Mouse (Mus musculus) macrophage (primary cell): ENCODE data around the gene Armc9. TPM values are rescaled to one million over a fixed set of nuclear protein-coding genes. Genes with fewer than 3 reads are reported as not detected.
A peak's percentile ranks its signal among the peaks of the same experiment; 100 is the strongest.

Experiments
- H3K27ac ChIP-seq: fragments of 350-480 bp; formaldehyde crosslinking; 2 replicates; pipeline ENCODE4 v1.9.0; 2021
- H3K36me3 ChIP-seq: fragments of 350-480 bp; formaldehyde crosslinking; 2 replicates; pipeline ENCODE4 v1.9.0; 2021; ENCODE audit errors: inconsistent target
- H3K4me3 ChIP-seq: fragments of 350-480 bp; formaldehyde crosslinking; 2 replicates; pipeline ENCODE4 v1.9.0; 2021; ENCODE audit errors: inconsistent target
- H3K79me2 ChIP-seq: fragments of 350-480 bp; formaldehyde crosslinking; 2 replicates; pipeline ENCODE4 v1.9.0; 2021; ENCODE audit errors: inconsistent target
- WGBS: methylation state at CpG from one replicate; pipeline ENCODE4 v1.1.7; 2026; ENCODE audit warnings: inconsistent platforms; ENCODE audit not compliant: missing documents; 5-methylcytosine and 5-hydroxymethylcytosine counted together
- polyA plus RNA-seq: library from polyadenylated mRNA; stranded (reverse); fragments of 250-400 nt; gene quantifications from 3 replicates; pipeline ENCODE4 v1.2.4, GENCODE M21; 2018; ENCODE audit warnings: inconsistent platforms

Gene Armc9
- polyA plus RNA-seq, 1 experiment from 2014 or later, result 3.2 TPM

DNA sequence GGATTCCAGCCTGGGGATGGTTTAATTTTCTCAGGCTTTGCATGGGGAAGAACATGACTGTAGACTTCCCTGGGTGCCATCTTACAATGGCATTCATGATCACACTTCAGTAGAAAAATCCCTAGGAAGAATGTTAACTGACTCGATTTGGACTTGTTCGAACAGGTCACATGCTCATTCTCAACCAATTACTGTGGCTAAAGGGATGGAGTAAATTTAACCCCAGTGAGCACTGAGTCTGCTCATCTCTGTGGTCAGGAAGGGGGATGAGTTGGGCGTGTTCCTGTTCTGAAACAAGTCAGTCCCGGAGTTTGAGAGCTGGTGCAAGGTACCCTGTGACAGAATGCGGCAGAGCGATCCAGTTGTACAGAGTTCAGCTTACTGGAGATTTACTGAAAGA is 3.7 kb upstream of the Armc9 start:
- H3K4me3 ChIP-seq, result no peak overlapping the region
- H3K27ac ChIP-seq, result no peak overlapping the region
- no peaks in the 10 kb centered on the region for H3K36me3 ChIP-seq
- WGBS, result 62% methylated on average over 6 of the region's 6 CpGs
- no peaks in the 10 kb centered on the region for H3K79me2 ChIP-seq

DNA sequence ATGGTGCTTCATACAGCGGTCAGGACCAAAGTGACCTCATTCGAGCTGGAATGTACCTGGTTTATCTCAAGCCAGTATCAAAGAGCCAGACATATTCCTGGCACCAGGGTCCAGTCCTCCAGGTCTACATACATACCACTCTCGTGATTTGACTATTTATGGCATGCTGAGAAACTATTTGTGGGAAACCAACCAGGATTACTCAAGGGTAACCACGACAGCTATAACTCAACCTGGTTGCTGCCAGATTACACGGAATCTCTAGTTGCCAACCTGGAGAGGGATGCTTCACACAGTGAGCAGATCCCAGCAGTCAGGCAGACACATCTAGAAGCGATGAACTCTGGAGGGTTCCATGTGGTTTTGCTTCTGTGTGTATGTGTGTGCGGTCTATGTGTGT is 3.2 kb upstream of the Armc9 start:
- no peaks in the 10 kb centered on the region for H3K36me3 ChIP-seq
- no peak overlapping the region for H3K4me3 ChIP-seq
- no peak overlapping the region for H3K27ac ChIP-seq
- WGBS, result 72% methylated on average over 7 of the region's 7 CpGs
- H3K79me2 ChIP-seq, result no peaks in the 10 kb centered on the region

DNA sequence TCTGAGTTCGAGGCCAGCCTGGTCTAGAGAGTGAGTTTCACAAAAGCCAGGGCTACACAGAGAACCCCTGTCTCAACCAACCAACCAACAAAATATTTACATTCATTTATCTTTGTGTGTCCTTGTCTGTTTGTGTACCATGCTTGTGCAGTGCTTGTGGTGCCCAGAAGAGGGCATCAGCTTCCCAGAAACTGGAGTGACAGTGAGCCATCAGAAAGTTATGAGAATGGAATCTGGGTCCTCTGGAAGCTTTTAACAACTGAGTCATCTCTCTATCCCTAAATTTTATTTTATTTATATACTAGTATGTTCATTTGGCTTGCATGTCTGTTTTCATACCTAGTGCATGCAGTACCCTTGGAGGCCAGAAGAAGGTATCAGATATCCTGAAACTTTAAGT is 2.0 kb upstream of the Armc9 start:
- Histone ChIP-seq H3K36me3 (no peaks in the 10 kb centered on the region), H3K27ac (no peak overlapping the region), H3K79me2 (no peaks in the 10 kb centered on the region), H3K4me3 (no peak overlapping the region)
- 93% methylated on average over 1 of the region's 1 CpGs for WGBS

DNA sequence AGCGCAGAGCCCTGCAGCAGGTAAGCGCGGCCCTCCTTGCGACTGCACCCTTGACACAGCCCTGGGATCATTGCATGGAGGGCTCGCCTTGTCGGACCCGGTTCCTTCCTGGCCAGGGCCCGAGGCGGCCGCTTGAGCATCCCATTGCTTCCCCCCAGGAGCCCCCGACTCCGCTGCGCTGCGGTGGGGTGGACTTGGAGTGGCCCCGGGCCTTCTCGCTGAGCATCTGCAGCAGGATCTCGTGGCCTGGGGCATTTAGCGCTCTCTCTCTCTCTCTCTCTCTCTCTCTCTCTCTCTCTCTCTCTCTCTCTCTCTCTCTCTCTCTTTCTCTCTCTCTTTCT is 214 bp downstream of the Armc9 start:
- H3K36me3 ChIP-seq, result no peaks in the 10 kb centered on the region
- no peaks in the 10 kb centered on the region for H3K79me2 ChIP-seq
- H3K27ac ChIP-seq, result no peak overlapping the region
- WGBS, result 0% methylated on average over 17 of the region's 18 CpGs
- peak overlapping the region; percentile 55 for H3K4me3 ChIP-seq

DNA sequence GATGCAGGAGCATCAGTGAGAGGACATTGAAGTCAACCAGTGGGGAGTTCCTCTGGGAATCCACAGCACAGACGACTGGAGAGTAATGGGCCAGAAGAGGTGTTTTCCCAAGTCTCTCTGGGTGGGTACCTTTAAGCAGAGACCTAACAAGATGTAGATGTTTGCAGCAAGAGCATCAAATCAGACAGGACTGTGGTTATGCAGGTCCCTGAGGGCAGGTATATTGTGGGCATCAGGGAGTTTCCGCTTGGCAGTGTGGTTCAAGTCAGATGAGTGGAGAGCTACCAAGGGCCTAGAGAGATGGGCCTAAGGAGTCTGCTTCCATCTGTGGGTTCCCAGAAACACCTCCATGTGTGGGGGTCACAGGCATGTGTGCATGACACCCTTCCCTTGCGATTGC is 1.5 kb downstream of the Armc9 start:
- Histone ChIP-seq H3K79me2 (no peaks in the 10 kb centered on the region), H3K4me3 (no peak overlapping the region), H3K27ac (no peak overlapping the region), H3K36me3 (no peaks in the 10 kb centered on the region; the same call in 1 of the 2 replicates)
- 86% methylated on average over 3 of the region's 3 CpGs for WGBS

DNA sequence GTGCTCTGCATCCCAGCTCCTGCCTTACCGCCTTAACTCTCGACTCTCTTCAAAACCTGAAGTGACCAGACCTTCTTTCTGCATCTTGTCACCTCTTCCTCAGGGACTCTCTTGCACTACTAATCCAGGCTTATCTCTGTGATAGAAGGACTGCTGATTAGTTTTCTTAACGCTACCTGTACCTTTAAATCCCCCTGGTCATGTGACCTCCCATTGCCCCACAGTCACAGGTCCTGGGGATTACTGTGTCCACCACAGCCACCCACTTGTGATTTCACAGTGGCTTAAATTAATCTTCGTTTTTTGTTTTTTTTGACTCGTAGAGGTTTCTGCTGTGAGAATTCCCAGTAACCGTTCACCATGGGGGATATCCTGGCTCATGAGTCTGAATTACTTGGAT is 2.0 kb downstream of the Armc9 start:
- 95% methylated on average over 6 of the region's 6 CpGs for WGBS
- Histone ChIP-seq H3K79me2 (no peaks in the 10 kb centered on the region), H3K27ac (no peak overlapping the region), H3K4me3 (no peak overlapping the region), H3K36me3 (no peaks in the 10 kb centered on the region; the same call in 1 of the 2 replicates)

DNA sequence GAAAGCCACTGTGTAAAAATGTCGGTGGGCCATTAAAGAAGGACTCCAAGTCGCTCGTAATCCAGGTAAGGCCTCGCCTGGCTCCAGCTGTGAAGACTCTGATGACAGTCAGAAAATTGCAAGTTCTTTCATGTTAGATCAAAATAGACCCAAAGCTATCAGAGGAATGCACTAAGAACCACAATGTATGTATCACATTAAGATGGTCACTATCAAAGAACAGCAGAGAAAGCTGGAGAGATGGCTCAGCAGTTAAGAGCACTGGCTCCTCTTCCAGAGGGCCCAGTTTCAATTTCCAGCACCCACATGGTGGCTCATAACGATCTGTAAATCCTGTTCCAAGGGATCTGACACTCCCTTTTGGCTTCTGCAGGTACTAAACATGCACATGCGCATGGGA is 5.5 kb downstream of the Armc9 start:
- no peak overlapping the region for H3K27ac ChIP-seq

DNA sequence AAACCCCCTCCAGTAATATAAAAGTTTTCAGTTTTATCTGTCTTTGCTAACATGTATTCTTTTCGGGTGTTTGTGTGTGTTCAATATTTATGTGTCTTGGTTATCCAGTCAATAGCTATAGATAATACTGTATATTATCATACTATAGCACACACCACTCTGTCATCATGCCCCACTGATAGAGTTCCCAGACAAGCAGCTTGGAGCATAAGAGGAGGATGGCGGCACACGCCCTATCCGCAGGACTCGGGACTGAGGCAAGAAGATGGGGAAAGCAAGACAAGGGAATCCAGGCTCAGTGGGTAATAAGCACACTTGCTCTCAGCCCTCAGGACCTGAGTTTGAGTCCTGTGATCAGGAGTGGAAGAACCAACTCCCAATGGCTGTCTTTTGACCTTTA is 5.9 kb downstream of the Armc9 start:
- WGBS, result 100% methylated on average over 5 of the region's 5 CpGs
- no peaks in the 10 kb centered on the region; the same call in 1 of the 2 replicates for H3K36me3 ChIP-seq

More for the DNA sequence above, 5.5 kb downstream of the Armc9 start:
- H3K4me3 ChIP-seq, result no peak overlapping the region
- H3K79me2 ChIP-seq, result no peaks in the 10 kb centered on the region
- no peaks in the 10 kb centered on the region; the same call in 1 of the 2 replicates for H3K36me3 ChIP-seq
- WGBS, result 98% methylated on average over 6 of the region's 6 CpGs

DNA sequence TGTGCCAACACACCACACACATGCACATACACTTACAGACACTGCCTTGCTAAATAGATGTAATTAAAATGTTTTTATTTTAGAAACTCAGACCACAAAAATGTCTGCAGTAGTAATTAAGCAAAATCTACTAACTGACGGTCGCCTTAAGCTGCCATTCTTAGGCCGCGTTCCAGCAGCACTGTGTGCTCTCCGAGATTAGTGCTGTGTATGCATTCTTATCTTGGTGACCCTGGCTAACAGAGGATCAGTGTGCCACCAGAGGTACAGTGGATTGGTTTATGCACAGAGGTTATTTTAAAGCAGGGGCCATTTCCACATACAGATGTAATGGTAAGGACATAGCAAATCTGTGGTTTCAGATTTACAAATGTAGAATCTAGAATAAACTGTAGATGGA is 6.5 kb downstream of the Armc9 start:
- no peak overlapping the region for H3K4me3 ChIP-seq

More for the DNA sequence above, 5.9 kb downstream of the Armc9 start:
- no peak overlapping the region for H3K4me3 ChIP-seq
- H3K79me2 ChIP-seq, result no peaks in the 10 kb centered on the region
- H3K27ac ChIP-seq, result no peak overlapping the region

DNA sequence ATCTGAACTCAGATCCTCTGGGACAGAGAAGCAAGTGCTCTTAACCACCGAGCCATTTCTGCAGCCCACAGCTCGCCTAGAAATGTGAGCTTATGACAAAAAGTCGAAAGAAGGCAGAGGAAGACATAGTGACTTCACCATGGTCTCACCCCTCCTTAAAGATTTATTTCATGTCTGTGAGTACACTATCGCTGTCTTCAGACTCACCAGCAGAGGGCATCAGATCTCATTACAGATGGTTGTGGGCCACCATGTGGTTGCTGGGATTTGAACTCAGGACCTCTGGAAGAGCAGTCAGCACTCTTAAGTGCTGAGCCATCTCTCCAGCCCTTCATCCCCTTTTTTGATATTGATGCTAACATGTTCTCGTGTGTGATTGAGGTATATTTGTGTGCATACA is 20.0 kb downstream of the Armc9 start:
- Histone ChIP-seq H3K36me3 (no peaks in the 10 kb centered on the region), H3K27ac (no peak overlapping the region), H3K79me2 (no peaks in the 10 kb centered on the region), H3K4me3 (no peak overlapping the region)
- WGBS, result 95% methylated on average over 5 of the region's 5 CpGs

More for the DNA sequence above, 6.5 kb downstream of the Armc9 start:
- no peaks in the 10 kb centered on the region for H3K79me2 ChIP-seq
- no peak overlapping the region for H3K27ac ChIP-seq
- H3K36me3 ChIP-seq, result no peaks in the 10 kb centered on the region; the same call in 1 of the 2 replicates
- 98% methylated on average over 5 of the region's 5 CpGs for WGBS

DNA sequence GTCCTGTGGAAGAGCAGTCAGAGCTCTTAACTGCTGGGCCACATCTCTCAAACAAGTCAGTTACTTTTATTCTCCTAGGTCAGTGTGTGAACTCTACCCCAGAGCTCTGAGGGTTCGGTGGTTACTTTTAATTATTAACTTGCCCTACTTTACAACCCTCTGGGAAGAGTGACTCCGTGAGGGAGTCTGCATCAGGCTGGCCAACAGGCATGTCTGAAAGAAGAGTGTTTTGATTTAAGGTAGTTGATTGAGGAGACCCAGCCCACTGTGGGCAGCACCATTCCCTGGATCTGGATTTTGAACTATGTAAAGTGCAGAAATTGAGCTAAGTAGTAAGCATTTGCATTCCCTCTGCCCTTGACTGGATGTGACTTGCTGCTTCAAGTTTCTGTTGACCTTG is 21.5 kb downstream of the Armc9 start:
- H3K27ac ChIP-seq, result no peak overlapping the region
- no peak overlapping the region for H3K4me3 ChIP-seq
- no peaks in the 10 kb centered on the region for H3K79me2 ChIP-seq
- 92% methylated on average over 2 of the region's 2 CpGs for WGBS
- H3K36me3 ChIP-seq, result no peaks in the 10 kb centered on the region

DNA sequence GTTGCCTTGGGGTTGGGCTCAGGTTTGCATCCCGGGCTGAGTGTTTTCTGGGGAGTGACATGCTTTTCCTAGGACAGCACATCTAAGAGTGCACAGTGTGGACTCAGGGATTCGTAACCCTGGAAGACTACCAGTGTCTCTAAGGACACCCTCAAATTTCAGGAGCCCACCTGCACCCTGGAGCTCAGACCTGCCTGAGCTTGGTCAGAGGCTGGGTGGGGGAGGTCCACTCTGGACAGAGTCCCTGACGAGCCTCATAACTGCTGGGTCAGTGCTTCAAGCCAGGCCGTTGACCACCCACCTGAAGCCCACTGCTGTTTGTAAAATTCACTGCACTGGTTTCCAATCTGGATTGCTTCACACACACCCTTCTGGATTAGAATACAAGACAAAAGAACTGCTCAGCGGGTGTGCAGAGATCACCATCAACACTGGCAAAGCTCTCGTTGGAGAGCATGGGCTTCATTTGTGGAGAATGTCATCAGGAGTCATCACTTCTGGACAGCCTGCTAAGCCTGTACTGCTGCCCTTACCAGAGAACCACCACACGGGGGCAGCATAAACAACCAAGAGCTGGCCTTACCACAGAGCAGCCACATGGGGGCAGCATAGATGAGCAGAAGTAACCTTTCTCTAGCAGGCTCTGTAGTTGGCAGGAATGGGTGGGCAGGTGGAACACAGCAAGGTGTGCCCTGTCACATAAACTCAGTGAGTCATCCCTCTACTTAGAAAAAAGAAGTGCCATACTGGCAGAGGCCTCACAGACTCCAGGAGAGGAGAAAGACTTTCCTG is 24.1 kb downstream of the Armc9 start:
- Histone ChIP-seq H3K27ac (no peak overlapping the region), H3K79me2 (no peaks in the 10 kb centered on the region), H3K36me3 (no peaks in the 10 kb centered on the region), H3K4me3 (no peak overlapping the region)
- WGBS, result 49% methylated on average over 7 of the region's 7 CpGs

DNA sequence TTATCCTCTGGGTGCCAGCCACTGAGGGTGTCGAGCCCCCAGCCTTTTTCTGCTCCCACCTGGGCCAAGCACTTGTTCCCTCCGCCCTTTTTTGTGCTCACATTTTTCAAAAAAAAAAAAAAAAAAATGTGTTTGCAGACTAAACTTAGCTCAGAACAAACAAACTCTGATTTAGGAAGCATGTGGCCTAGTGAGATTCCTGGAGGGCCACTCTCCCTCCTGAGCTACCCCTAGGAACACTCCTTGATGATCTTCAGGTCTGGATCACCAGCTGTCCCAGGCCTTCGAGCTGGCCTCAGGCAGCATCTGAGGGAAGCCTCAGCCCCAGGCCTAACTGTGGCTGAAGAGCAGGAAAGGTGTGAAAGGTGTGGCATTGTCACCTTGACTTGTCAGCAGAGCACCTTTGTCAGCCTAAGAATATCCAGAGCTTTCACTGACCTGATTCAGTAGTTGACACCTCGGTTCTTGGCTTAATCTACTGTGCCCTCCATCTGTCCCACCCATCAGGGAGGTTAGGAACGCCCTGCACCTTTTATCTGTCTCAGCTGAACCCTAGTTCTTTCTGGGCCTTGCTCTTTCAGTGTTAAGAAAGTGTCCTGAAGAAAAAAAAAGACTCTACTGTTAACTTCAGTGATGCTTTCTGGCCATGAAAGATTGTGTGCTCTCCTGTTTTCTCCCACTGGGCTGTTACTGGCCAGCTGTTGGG is 27.6 kb downstream of the Armc9 start:
- Histone ChIP-seq H3K4me3 (no peak overlapping the region), H3K27ac (no peak overlapping the region), H3K36me3 (no peaks in the 10 kb centered on the region), H3K79me2 (no peaks in the 10 kb centered on the region)
- 87% methylated on average over 5 of the region's 5 CpGs for WGBS

DNA sequence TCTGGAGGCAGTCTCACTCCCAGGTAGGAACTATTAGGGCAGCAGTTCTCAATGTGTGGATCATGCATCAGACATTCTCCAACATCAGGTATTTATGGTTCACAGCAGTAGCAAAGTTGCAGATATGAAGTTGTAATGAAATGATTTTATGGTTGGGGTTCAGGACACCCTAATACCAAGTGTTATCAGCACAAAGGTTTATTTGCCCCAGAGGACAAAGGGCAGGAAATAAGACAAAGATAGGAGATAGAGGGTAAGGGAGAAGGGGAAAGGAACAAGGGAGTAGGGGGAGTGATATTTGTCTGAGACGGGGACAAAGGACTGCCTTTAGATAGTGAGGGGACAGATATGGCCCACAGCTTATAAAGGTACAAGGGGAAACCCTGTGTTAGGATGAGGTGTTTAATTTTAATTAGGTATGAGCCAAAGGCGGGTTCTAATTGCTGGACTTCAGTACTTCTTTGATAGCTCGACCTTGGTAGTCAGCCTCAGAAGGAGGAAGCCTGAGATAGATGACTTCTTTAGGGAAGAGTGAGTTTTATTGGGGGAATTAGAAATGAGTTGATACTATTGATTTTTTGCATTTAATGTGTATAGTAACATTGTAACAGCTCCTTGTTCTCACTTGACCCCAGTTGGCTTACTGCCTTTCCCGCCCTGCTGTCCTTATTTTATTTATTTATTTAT is 29.1 kb downstream of the Armc9 start:
- 92% methylated on average over 4 of the region's 4 CpGs for WGBS
- H3K4me3 ChIP-seq, result no peak overlapping the region

DNA sequence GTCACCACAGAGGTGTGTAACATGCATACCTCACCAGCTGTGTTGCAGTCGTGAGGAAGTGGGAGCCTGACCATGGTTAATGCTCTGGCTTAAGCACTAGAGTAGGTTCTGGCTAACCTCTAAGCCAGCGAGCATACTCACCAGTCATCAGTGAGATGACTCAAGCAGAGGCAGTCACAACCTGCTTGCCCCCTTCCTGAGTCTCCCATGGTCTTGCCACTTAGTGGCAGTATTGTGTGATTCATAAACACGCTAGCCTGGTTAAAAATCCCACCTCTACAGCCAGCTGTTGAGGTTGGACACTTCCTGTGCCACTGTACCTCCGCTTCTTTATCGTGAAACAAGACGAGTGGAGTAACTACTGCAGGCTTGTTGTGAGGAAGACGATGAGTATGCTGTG is 32.2 kb downstream of the Armc9 start:
- Histone ChIP-seq H3K27ac (no peak overlapping the region), H3K4me3 (no peak overlapping the region), H3K79me2 (no peaks in the 10 kb centered on the region), H3K36me3 (no peaks in the 10 kb centered on the region)
- WGBS, result 37% methylated on average over 7 of the region's 7 CpGs

More for the DNA sequence above, 29.1 kb downstream of the Armc9 start:
- no peaks in the 10 kb centered on the region for H3K79me2 ChIP-seq
- H3K27ac ChIP-seq, result no peak overlapping the region
- no peaks in the 10 kb centered on the region for H3K36me3 ChIP-seq
